In the genomic region with DNA sequence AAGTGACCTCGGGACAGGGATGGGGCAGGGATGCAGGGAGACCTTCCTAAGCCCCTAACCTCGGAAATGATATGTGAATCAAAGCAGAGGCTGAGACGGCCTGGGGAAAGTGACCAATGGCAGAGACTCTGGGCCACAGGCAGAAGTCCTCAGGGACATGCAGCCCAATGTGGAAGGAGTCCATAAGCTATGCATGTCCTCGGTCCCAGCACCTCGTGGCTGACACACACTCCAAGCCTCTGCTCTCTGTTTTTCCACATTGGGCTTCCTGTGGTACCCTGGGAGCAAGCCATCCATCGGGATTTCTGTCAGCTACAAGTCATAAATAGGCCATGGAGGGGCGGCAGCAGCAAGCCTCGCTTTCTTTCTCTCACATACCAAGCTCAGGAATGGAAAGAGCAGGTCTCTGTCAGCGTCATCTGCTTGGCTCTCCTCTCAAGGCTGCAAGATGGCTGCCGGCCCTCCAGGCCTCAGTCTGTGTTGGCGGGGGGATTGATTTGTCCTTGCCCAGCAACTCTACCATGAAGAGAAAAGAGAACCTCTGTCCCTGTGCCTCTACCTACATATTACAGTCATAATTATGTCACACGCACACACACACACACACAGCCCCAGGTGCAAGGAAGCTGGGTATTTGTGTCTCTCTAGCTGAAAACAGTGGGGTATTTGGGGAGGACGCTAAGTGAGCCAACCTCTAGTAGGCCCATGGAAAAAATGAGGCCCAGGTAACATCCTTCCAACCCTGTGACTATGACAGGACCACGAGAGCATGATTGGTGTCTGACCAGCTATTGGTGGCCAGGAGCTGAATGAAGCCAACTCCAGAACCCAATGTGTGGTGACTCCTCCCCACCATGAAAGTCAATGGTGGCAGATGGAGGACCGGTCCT, we compare ENCODE assay signal across 10 mouse cellular contexts. TPM values are rescaled to one million over a fixed set of nuclear protein-coding genes. Genes with fewer than 3 reads are reported as not detected.
"Had no signal": no experiment of that assay in that cellular context is flagged by ENCODE, and none has a peak within 500 bp of the region (broad histone marks: within the 10 kb centered on the region; RNA-seq: fewer than 3 reads in every experiment).

No protein-coding gene starts in this region.

- DNase-seq: lung, adult 18-20 months; lung, embryonic 14.5 days; lung, postnatal 10 days; lung, postnatal 4 days; midbrain, embryonic 14.5 days; right cerebral cortex, postnatal 14 days; thymus, adult 2 months; thymus, postnatal 25 days had no signal

RNA-seq across cellular contexts. Expression of gene Flvcr2, which starts 43.9 kb away (rescaled TPM):
- total RNA-seq: megakaryocyte, adult 5-6 weeks; megakaryocyte-erythroid progenitor cell, adult 5-6 weeks had no signal
